Mouse (Mus musculus): Measurements from ENCODE around the gene Rasal2. TPM values are rescaled to one million over a fixed set of nuclear protein-coding genes. Genes with fewer than 3 reads are reported as not detected.

Rasal2 gene
- total RNA-seq, 4 experiments from 2014 or later: 20.2 to 26.5 (median 21.6) TPM

GRCm38 (mm10) chr1:157343519-157343918, 68.9 kb downstream of the Rasal2 start:
- DNase-seq (ENCODE audit: low spot score): peak; percentile 57

GRCm38 (mm10) chr1:157334834-157335233, 77.6 kb downstream of the Rasal2 start:
- DNase-seq (ENCODE audit: low spot score): no peak

GRCm38 (mm10) chr1:157328068-157328467, 84.3 kb downstream of the Rasal2 start:
- no peak for DNase-seq (ENCODE audit: low spot score)

- DNase-seq (ENCODE audit: low spot score): no peak
Observed at GRCm38 (mm10) chr1:157323091-157323490, 89.3 kb downstream of the Rasal2 start.

- DNase-seq (ENCODE audit: low spot score): no peak
Observed at GRCm38 (mm10) chr1:157318896-157319295, 93.5 kb downstream of the Rasal2 start.

GRCm38 (mm10) chr1:157301266-157301665, 111.1 kb downstream of the Rasal2 start:
- DNase-seq (ENCODE audit: low spot score): no peak

- DNase-seq (ENCODE audit: low spot score): no peak
Observed at GRCm38 (mm10) chr1:157299559-157299958, 112.8 kb downstream of the Rasal2 start.

- no peak for DNase-seq (ENCODE audit: low spot score)
Observed at GRCm38 (mm10) chr1:157298990-157299389, 113.4 kb downstream of the Rasal2 start.

- no peak for DNase-seq (ENCODE audit: low spot score)
Observed at GRCm38 (mm10) chr1:157297137-157297536, 115.3 kb downstream of the Rasal2 start.

- DNase-seq (ENCODE audit: low spot score): no peak
Observed at GRCm38 (mm10) chr1:157295868-157296267, 116.5 kb downstream of the Rasal2 start.

GRCm38 (mm10) chr1:157290173-157290572, 122.2 kb downstream of the Rasal2 start:
- DNase-seq (ENCODE audit: low spot score): no peak

GRCm38 (mm10) chr1:157289251-157289650, 123.1 kb downstream of the Rasal2 start:
- DNase-seq (ENCODE audit: low spot score): no peak

- DNase-seq (ENCODE audit: low spot score): peak; percentile 31
Observed at GRCm38 (mm10) chr1:157286561-157286960, 125.8 kb downstream of the Rasal2 start.

GRCm38 (mm10) chr1:157285366-157285765, 127.0 kb downstream of the Rasal2 start:
- DNase-seq (ENCODE audit: low spot score): no peak

GRCm38 (mm10) chr1:157280781-157281180, 131.6 kb downstream of the Rasal2 start:
- DNase-seq (ENCODE audit: low spot score): no peak

GRCm38 (mm10) chr1:157275672-157276307, 136.6 kb downstream of the Rasal2 start:
- no peak for DNase-seq (ENCODE audit: low spot score)

- no peak for DNase-seq (ENCODE audit: low spot score)
Observed at GRCm38 (mm10) chr1:157267894-157268293, 144.5 kb downstream of the Rasal2 start.

GRCm38 (mm10) chr1:157256562-157256961, 155.8 kb downstream of the Rasal2 start:
- DNase-seq (ENCODE audit: low spot score): peak; percentile 31

- DNase-seq (ENCODE audit: low spot score): no peak
Observed at GRCm38 (mm10) chr1:157255776-157256175, 156.6 kb downstream of the Rasal2 start.

GRCm38 (mm10) chr1:157253600-157254490, 158.6 kb downstream of the Rasal2 start:
- DNase-seq (ENCODE audit: low spot score): no peak

- DNase-seq (ENCODE audit: low spot score): no peak
Observed at GRCm38 (mm10) chr1:157248112-157248511, 164.3 kb downstream of the Rasal2 start.

GRCm38 (mm10) chr1:157247341-157247740, 165.1 kb downstream of the Rasal2 start:
- no peak for DNase-seq (ENCODE audit: low spot score)

- no peak for DNase-seq (ENCODE audit: low spot score)
Observed at GRCm38 (mm10) chr1:157246779-157247178, 165.6 kb downstream of the Rasal2 start.

All from heart, adult 8-10 months (tissue).